Mouse (Mus musculus): ENCODE measurements around the gene Cdcp2.
A peak's percentile ranks its signal among the peaks of the same experiment; 100 is the strongest.

The Cdcp2 gene

DNA sequence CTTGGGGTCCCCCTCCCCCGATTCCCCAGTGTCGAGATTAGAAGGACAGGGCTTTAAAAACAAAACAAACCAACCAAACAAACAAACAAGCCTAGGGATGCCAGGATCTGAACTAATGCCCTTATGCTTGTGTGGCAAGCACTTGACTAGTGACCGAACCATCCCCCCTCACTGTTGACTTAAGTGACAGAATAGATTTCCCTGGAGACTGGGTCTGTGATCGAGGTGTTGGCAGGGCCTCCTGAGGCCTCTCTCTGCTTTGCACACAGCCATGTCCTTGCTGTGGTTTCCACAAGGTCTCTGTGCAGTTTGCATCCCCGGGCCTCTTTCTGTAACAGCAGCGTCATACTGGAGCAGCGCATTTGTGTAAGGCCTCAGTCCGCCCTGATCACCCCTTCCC is 32.7 kb downstream of the Cdcp2 start:
- no peak for DNase-seq (ENCODE audit: extremely low read depth, low read depth, low spot score)

DNA sequence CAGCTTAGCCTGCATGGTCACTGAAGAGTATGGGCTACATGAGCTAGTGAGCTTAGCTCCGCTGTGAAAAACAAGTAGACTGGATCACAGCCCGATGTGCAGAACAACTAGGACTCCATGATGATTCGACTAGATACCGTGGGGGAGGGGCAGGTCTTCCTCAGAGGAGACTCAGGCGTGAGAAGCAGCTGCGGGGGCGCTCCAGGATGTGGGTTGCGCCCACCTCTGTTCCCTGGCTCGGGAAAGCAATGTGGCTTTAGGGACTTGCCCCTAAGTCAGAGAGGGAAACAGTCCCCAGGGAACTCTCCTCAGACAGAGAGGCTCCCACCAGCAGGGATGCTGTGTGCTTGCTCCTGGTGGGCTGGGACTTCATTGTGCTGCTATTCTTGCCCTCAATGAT is 33.8 kb downstream of the Cdcp2 start:
- no peak for DNase-seq (ENCODE audit: extremely low read depth, low read depth, low spot score)

DNA sequence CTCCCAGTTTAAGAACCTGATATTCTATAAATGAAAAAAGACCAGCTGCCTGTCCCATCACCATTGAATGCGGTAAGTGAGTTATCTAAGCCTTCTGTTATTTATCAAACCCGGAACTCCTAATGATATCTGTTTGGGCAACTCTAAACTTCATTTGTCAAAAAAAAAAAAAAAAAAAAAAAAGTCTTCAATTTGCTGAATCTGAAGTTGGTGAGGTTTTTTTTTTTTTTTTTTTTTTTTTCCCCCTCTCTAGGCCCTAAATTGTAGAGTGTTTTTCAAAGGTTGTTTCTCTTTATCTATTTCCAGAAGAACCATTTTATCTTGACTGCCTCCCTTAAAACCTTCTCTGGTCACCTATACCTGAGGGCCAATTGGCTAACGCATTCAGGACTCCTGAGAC is 38.2 kb downstream of the Cdcp2 start:
- no peak for DNase-seq (ENCODE audit: extremely low read depth, low read depth, low spot score)

DNA sequence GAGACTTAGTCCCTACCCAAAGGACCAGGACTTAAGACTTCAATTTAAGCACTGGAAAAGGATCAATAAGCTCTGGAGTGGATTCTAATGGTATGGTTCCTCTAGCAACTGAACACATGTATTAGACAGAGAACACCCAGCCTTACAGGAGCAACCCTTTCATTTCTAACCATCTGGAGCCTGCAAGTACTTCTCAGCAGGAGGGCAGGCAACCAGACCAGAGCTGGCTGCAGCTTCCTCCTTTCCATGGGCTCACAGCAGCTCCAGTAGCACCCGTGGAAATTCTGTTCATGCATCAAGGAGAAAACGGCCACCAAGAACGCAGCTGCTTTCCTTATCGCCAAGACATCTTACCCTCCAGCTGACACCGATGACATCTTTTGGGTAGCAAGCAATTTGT is 39.0 kb downstream of the Cdcp2 start:
- DNase-seq (ENCODE audit: extremely low read depth, low read depth, low spot score), result no peak

DNA sequence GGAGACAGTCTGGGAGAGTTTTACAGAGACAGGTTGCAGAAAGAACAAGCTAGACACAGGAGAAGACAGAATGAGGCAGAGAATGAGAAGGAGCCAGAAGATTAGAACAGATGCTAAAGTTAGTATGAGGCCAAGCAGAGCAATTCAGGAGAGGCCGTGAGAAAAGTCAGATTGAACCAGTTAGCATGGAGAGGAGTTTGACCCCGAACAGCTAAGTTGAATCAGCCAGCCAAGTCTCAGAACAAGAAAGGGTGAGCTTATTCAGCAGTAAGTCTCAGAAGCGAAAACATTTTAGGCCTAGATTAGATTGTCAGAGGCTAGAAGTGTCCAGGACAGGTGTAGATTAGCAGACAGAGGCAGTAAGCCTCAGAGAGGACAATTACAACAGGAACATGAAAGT is 39.8 kb downstream of the Cdcp2 start:
- DNase-seq (ENCODE audit: extremely low read depth, low read depth, low spot score), result no peak

DNA sequence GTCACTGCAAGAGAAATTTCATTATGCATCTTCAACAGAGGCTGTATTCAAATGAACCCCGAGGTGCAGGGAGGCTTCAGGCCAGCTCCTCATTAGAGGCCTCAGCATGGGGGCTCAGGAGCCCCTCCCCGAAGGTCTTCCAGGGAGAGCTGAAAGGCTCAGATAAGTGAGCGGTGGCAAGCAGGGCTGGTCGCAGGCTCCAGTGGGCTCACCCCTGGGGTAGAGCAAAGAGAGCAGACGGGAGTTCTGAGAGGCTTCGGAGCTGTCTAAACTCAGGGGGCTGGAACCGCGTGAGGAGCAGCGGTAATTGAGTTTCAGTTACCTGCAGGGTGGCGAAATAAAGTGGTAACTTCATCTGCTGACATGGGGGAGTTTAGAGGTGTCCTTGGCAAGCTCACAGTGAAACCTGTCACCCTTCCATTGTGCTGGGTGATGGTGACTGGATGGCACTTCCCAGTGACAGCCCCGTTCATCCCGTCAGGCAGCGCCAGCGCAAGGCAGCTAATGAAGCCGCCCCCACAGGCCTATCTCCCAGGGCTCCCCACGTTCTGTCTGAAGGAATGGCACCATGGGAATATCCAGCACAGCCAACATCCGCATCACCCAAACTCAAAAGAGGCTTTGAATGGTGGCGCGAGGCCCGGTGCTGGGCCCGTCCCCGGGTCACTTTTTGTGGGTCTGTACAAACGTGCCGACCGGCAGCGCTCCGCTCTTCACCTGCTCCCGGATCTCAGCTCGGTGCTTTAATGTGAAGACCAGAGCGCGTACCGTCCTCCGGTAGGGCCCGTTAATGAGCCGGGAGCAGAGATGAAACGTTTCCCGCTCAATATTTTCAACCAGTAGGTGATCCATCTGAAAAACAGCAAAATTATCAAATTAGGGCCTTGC is 42.5 kb downstream of the Cdcp2 start:
- no peak for DNase-seq (ENCODE audit: extremely low read depth, low read depth, low spot score)

DNA sequence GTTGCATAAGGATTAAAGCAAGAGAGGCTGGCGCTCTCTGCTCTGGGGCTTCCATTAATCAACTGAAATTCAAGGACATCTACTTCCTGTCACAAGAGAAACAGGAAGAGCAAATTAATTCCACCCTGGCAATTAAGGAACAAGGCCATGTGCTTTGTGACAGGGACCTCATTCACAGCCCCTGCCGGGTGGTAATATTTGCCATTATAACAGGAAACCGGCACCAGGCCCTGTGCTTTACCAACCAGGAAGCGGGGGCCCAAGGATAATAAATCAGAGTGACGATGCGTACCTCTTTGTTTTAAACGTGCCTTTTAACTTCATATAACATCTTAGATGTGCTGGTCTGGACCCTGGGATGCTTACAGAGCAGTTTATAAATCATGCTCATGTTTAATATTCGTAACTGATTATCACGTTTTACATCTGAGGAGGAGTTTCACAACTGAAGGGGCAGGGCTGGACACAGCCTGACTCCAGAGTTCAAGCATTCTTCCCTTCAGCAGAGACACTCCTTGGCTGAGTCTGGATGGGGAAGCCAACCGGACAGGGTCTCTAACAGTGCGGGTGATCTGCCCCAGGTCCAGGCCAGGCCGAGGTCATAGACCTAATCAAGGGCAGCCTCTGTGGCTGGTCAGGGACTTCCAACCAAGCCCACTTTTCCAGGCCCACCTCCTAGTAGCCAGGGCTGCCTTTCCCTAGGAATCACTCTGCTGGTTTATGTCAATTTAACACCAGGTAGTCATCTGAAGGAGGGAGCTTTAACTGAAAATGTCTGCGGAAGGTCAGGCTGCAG is 43.3 kb downstream of the Cdcp2 start:
- no peak for DNase-seq (ENCODE audit: extremely low read depth, low read depth, low spot score)

DNA sequence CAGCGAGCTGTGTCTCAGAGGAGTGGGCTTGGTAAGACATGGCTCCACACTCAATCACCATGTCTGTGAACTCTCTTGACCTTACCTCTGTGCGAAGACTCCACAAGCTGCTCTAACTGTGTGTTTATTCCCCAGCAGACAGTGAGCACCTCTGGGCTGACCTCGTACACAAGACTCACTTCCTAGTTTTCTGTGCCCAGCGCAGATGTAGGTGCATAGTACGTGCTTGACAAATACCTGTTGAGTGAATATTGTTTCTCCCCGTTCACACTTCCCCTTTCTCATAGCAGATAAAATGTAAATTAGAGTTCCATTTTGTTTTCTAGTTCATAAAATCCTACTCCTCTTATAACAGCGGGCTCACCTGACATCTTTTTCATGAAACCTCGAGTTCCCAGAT is 46.8 kb downstream of the Cdcp2 start:
- DNase-seq (ENCODE audit: extremely low read depth, low read depth, low spot score), result no peak

DNA sequence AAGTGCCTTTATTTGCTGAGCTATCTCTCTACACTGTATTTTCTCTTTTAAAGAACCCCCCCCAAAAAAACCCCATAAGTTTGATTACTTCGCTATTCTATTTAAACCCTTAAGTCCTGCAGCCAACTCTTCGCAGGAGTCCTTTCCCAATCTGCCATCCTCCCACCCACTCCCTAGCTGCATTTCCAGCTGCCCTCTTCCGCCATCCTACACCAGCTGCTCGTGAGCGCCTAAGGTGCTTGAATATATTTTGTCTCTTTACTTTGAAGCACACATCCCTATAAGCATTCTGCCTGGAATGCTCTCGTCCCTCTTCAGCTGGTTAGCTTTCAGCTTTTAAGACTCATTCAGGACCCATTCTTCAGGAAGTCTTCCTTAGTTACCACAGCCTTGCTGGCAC is 54.3 kb downstream of the Cdcp2 start:
- no peak for DNase-seq (ENCODE audit: extremely low read depth, low read depth, low spot score)

DNA sequence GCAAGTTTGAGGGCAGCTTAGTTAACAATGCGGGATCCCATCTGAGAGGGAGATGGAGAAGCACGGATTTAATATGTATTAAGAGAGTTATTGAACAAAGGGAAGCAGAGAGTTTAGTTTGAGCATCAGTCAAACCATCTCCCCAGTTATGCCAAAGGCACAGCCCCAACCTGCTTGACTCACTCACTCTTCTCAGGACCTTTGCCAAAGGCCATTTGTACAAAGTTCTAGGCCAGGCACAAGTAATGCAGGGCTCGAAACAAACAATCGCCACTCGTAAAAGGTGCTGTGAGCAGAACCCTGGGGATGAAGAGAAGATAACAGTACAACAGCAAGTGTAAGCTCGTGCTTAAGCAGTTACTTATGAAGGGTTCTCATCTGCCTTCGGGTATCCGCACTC is 55.9 kb downstream of the Cdcp2 start:
- DNase-seq (ENCODE audit: extremely low read depth, low read depth, low spot score), result no peak

DNA sequence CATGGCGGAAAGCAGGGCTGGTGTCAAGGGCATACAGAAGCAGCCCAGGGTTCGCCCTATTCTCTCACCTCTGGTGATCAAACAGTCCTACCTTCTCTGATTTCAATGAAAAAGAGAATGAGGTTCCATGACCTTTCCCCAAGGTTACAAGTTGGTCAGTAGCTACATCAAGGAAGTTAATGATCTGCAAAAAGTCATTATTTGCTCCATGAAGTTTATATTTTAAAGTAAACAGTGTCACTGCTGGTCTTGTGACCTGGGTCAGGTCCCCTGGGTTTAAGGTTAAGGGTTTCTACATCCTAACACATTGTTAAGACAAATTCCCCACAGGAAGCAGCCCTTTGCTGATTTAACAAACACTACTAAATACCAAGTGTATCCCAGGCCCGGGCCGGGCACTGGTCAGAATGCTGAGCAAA is 60.3 kb downstream of the Cdcp2 start:
- no peak for DNase-seq (ENCODE audit: extremely low read depth, low read depth, low spot score)

DNA sequence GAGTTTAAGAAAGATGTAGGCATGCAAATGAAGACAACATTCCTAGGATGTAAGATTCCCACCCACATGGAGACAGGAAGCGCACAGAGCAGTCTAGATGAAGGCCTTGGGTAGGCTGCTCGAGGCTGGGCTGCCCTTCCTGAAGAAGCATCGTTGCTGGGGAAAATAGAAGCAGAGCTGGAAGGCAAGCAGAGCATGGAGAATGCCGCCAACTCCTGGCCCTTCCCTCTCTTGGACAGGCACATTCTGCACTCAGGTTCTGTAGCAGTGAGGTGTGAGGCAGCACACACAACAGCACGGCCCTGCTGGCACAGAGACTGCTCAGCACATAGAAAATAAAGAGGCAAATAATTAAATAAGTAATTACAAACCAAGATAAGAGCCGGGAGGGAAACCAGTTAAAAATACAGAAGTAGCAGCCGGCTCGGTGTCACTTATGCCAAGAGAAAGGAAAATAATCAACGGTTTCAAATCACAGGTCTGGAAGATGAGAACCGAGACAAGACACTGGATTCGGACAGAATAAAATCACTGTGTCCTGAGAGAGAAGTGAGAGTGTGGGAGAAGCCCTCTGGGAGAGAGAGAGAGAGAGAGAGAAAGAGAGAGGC is 62.6 kb downstream of the Cdcp2 start:
- no peak for DNase-seq (ENCODE audit: extremely low read depth, low read depth, low spot score)

DNA sequence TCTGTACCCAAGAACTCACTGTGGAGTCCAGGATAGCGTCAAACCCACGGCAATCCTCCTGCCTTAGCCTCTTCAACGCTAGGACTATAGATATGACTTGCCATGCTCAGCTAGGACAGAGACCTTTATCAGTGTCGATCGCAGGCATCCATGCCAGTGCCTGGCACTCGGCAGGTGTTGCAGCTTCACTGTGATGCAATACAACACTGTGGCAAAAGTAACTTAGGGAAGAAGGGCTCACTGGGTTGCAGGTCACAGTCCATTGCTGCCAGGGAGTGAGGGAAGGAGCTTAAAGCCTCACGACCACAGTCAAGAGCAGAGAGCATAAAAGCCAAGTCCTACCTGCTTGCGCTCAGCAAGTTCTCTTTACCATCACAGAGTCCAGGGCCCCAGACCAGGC is 63.5 kb downstream of the Cdcp2 start:
- peak; percentile 88 for DNase-seq (ENCODE audit: extremely low read depth, low read depth, low spot score)
